Mouse (Mus musculus) activated CD4-positive, CD25-positive, alpha-beta regulatory T cell, adult 9 weeks (primary cell): ENCODE measurements around the gene Zpld1. TPM values are rescaled to one million over a fixed set of nuclear protein-coding genes. Genes with fewer than 3 reads are reported as not detected.

ENCODE experiments used
- polyA plus RNA-seq: library from polyadenylated mRNA; unstranded; fragments of 100-300 nt; shearing (Covaris generic); gene quantifications from one replicate; pipeline ENCODE4 v1.2.1, GENCODE M21; 2017

The Zpld1 gene
- not detected for polyA plus RNA-seq

DNA sequence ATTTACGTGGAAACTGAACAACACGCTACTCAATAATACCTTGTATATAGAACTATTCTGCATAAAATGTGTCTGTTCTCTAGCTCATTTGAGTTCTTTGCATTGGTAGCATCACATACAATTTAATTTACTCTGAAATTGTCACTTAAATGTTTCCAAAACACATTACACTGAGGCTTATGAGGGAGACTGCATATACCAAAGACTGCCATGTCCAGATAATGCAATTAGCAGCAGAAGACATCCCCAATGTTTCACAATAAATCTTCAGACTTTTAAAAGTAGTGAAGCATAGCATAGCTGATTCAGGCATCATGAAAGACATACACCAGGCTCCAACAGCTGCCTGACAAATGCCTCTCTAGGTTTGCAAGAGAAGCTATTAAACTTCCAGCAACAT lies at the start of gene Zpld1:
Zpld1 (minus strand) TSS at position 101 of the 400 bp plus-strand sequence.

